Mouse (Mus musculus) myocyte (in vitro differentiated cells): ENCODE measurements around the gene 1110002E22Rik.

ENCODE experiments used
- POLR2A ChIP-seq: IDR thresholded peaks from one replicate; pipeline ENCODE4 v1.6.1; 2011; ENCODE audit warnings: low read depth, mild to moderate bottlenecking, control low read depth, moderate library complexity; ENCODE audit not compliant: insufficient read length
- POLR2AphosphoS2 ChIP-seq: IDR thresholded peaks from one replicate; pipeline ENCODE4 v1.6.1; 2011; ENCODE audit warnings: low read depth, control low read depth; ENCODE audit not compliant: insufficient read length
- USF1 ChIP-seq: IDR thresholded peaks from one replicate; pipeline ENCODE4 v1.6.1; 2011; ENCODE audit warnings: low read depth, mild to moderate bottlenecking, control low read depth, moderate library complexity

DNA sequence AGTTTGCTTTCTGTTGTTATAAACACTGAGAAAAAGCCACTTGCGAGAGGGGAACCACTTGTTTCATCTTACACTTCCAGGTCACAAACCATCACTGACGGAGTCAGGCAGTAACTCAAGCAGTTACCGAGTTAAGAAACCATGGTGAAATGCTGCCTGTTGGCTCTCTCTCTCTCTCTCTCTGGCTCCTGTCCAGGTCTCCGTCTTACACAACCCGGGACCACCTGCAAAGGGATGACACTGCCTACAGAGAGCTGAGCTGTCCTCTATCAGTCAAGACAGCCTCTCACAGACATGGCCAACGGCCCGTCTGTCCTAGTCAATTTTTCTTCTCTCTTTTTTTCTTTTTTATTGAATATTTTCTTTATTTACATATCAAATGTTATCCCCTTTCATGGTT, 21.5 kb upstream of the 1110002E22Rik start:
- TF ChIP-seq POLR2A (no peak), POLR2AphosphoS2 (no peak), USF1 (no peak)
